Mouse (Mus musculus): ENCODE data around the gene Fads3. TPM values are rescaled to one million over a fixed set of nuclear protein-coding genes. Genes with fewer than 3 reads are reported as not detected.
A peak's percentile ranks its signal among the peaks of the same experiment; 100 is the strongest.

Gene Fads3
- total and polyA plus RNA-seq, 3 experiments, result 20.1 to 48.8 (median 41.8) TPM

GRCm38 (mm10) chr19:10057486-10058351, 16.4 kb downstream of the Fads3 start:
- Histone ChIP-seq H3K27me3 (ENCODE audit: insufficient read depth, low read length) (no peaks in the 10 kb centered on the region), H3K36me3 (replicated peaks) (peaks cover 96% of the 10 kb centered on the region), H3K4me3 (ENCODE audit: low read depth, low read length) (no peak overlapping the region), H3K9me3 (replicated peaks) (no peaks in the 10 kb centered on the region), H3K4me1 (ENCODE audit: insufficient read depth, low read depth, low read length) (peaks cover 88% of the 10 kb centered on the region)
- no peak for ATAC-seq (ENCODE audit: extremely low read depth, insufficient number of reproducible peaks, low FRiP score, poor library complexity, severe bottlenecking)
- no peak for DNase-seq (ENCODE audit: low spot score)
- TF ChIP-seq GATA1 (IDR thresholded peaks at IDR 0.05; ENCODE audit: borderline replicate concordance, low read length) (no peak), CTCF (IDR thresholded peaks at IDR 0.05; ENCODE audit: low read depth, low read length) (no peak), POLR2AphosphoS5 (IDR thresholded peaks at IDR 0.05; ENCODE audit: insufficient replicate concordance, low read depth, low read length) (no peak)

- ATAC-seq (ENCODE audit: extremely low read depth, insufficient number of reproducible peaks, low FRiP score, poor library complexity, severe bottlenecking) (no peak), DNase-seq (ENCODE audit: low spot score) (no peak)
- Histone ChIP-seq H3K36me3 (replicated peaks) (peaks cover 96% of the 10 kb centered on the region), H3K9me3 (replicated peaks) (no peaks in the 10 kb centered on the region), H3K27me3 (ENCODE audit: insufficient read depth, low read length) (no peaks in the 10 kb centered on the region), H3K4me3 (ENCODE audit: low read depth, low read length) (no peak overlapping the region), H3K4me1 (ENCODE audit: insufficient read depth, low read depth, low read length) (peaks cover 91% of the 10 kb centered on the region)
- no peak for TF ChIP-seq TAL1 (conservative IDR thresholded peaks at IDR 0.05; ENCODE audit: low read depth, low read length)
- TF ChIP-seq GATA2 (IDR thresholded peaks at IDR 0.05; ENCODE audit: borderline replicate concordance, low read depth, low read length), result no peak
- TF ChIP-seq POLR2AphosphoS5 (IDR thresholded peaks at IDR 0.05; ENCODE audit: insufficient replicate concordance, low read depth, low read length), result no peak
- TF ChIP-seq GATA1 (IDR thresholded peaks at IDR 0.05; ENCODE audit: borderline replicate concordance, low read length), result no peak
- no peak for TF ChIP-seq CTCF (IDR thresholded peaks at IDR 0.05; ENCODE audit: low read depth, low read length)
Measured at GRCm38 (mm10) chr19:10058352-10058825, 17.0 kb downstream of the Fads3 start.

GRCm38 (mm10) chr19:10058876-10059427, 17.6 kb downstream of the Fads3 start:
- no peak overlapping the region for H3K4me3 ChIP-seq (ENCODE audit: low read depth, low read length)
- DNase-seq (ENCODE audit: low spot score) (no peak), ATAC-seq (ENCODE audit: extremely low read depth, insufficient number of reproducible peaks, low FRiP score, poor library complexity, severe bottlenecking) (no peak)
- TF ChIP-seq POLR2AphosphoS5 (IDR thresholded peaks at IDR 0.05; ENCODE audit: insufficient replicate concordance, low read depth, low read length) (0 out of 2 replicates have a peak, but pooled peaks have one; percentile 68), TAL1 (conservative IDR thresholded peaks at IDR 0.05; ENCODE audit: low read depth, low read length) (no peak)
- H3K36me3 ChIP-seq (replicated peaks), result peaks cover 96% of the 10 kb centered on the region
- H3K4me1 ChIP-seq (ENCODE audit: insufficient read depth, low read depth, low read length), result peaks cover 91% of the 10 kb centered on the region
- H3K27me3 ChIP-seq (ENCODE audit: insufficient read depth, low read length), result no peaks in the 10 kb centered on the region
- H3K9me3 ChIP-seq (replicated peaks), result no peaks in the 10 kb centered on the region

- DNase-seq (ENCODE audit: low spot score) (peak; percentile 65), ATAC-seq (ENCODE audit: extremely low read depth, insufficient number of reproducible peaks, low FRiP score, poor library complexity, severe bottlenecking) (no peak; the same call in 1 of the 2 replicates)
- Histone ChIP-seq H3K4me3 (ENCODE audit: low read depth, low read length) (peak overlapping the region; percentile 28; the same call in 1 of the 2 replicates), H3K27me3 (ENCODE audit: insufficient read depth, low read length) (no peaks in the 10 kb centered on the region), H3K4me1 (ENCODE audit: insufficient read depth, low read depth, low read length) (peaks cover 92% of the 10 kb centered on the region), H3K36me3 (replicated peaks) (peaks cover 96% of the 10 kb centered on the region), H3K9me3 (replicated peaks) (no peaks in the 10 kb centered on the region)
- peak; percentile 87 for TF ChIP-seq CTCF (IDR thresholded peaks at IDR 0.05; ENCODE audit: low read depth, low read length)
- TF ChIP-seq POLR2AphosphoS5 (IDR thresholded peaks at IDR 0.05; ENCODE audit: insufficient replicate concordance, low read depth, low read length), result peak; percentile 80; the same call in 1 of the 2 replicates
- TF ChIP-seq TAL1 (conservative IDR thresholded peaks at IDR 0.05; ENCODE audit: low read depth, low read length), result peak; percentile 43; the same call in 1 of the 2 replicates
- no peak for TF ChIP-seq GATA1 (IDR thresholded peaks at IDR 0.05; ENCODE audit: borderline replicate concordance, low read length)
- no peak for TF ChIP-seq GATA2 (IDR thresholded peaks at IDR 0.05; ENCODE audit: borderline replicate concordance, low read depth, low read length)
Measured at GRCm38 (mm10) chr19:10059911-10060567, 18.7 kb downstream of the Fads3 start.

GRCm38 (mm10) chr19:10060783-10061590, 19.6 kb downstream of the Fads3 start:
- TF ChIP-seq TAL1 (conservative IDR thresholded peaks at IDR 0.05; ENCODE audit: low read depth, low read length) (peak; percentile 72), GATA2 (IDR thresholded peaks at IDR 0.05; ENCODE audit: borderline replicate concordance, low read depth, low read length) (no peak)
- peaks cover 96% of the 10 kb centered on the region for H3K36me3 ChIP-seq (replicated peaks)

More at GRCm38 (mm10) chr19:10060783-10061590, 19.6 kb downstream of the Fads3 start:
- ATAC-seq (ENCODE audit: extremely low read depth, insufficient number of reproducible peaks, low FRiP score, poor library complexity, severe bottlenecking) (peak; percentile 36), DNase-seq (ENCODE audit: low spot score) (peak; percentile 50)
- no peaks in the 10 kb centered on the region for H3K9me3 ChIP-seq (replicated peaks)
- H3K27me3 ChIP-seq (ENCODE audit: insufficient read depth, low read length), result no peaks in the 10 kb centered on the region
- peaks cover 93% of the 10 kb centered on the region for H3K4me1 ChIP-seq (ENCODE audit: insufficient read depth, low read depth, low read length)
- H3K4me3 ChIP-seq (ENCODE audit: low read depth, low read length), result peak overlapping the region; percentile 25; the same call in 1 of the 2 replicates
